Mouse (Mus musculus): ENCODE data around the gene Dysf. TPM values are rescaled to one million over a fixed set of nuclear protein-coding genes. Genes with fewer than 3 reads are reported as not detected.
A peak's percentile ranks its signal among the peaks of the same experiment; 100 is the strongest.

Gene Dysf
- total and polyA plus RNA-seq, 3 experiments, result not detected

DNA sequence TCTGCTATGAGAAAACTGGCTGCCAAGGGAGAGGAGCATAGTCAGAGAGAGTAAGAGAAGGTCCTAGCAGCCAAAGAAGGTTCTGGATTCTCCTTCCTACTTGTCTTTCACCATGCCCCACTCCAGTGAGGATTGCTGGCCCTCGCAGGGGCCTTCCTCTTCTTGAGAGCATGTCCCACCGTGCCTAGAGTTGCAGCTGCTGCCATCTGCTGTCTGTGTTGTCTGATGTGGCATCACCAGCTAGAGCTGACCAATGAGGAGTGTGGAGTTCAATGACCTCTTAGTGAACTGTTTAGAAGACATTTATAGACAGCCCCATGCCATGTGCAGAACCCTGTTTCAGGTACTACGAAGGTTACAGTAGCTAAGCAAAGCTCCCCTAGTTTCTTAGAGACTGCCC, 9.0 kb downstream of the Dysf start:
- H3K27me3 ChIP-seq (ENCODE audit: control insufficient read depth in 1 of 2, insufficient read depth in 2 of 2, low read length in 2 of 2), result no peaks in the 10 kb centered on the region
- no peak overlapping the region for H3K9ac ChIP-seq (ENCODE audit: control insufficient read depth, low read depth, low read length, poor library complexity, severe bottlenecking)
- H3K79me2 ChIP-seq (ENCODE audit: control insufficient read depth, insufficient read depth, low read length, poor library complexity), result no peaks in the 10 kb centered on the region
- DNase-seq (ENCODE audit: low read depth, low spot score), result no peak
- no peaks in the 10 kb centered on the region for H3K4me1 ChIP-seq (ENCODE audit: control insufficient read depth in 1 of 2, insufficient read depth in 2 of 2, low read length in 2 of 2)
- H3K36me3 ChIP-seq (ENCODE audit: control insufficient read depth in 1 of 2, insufficient read depth in 2 of 2, low read length in 2 of 2), result no peaks in the 10 kb centered on the region
- TF ChIP-seq CTCF (IDR thresholded peaks at IDR 0.05 in 2 of 3, conservative IDR thresholded peaks at IDR 0.05 in 1 of 3; ENCODE audit: control insufficient read depth in 1 of 3, insufficient read depth in 1 of 3, low read depth in 2 of 3, low read length in 3 of 3, poor library complexity in 1 of 3, severe bottlenecking in 1 of 3), result peak in 2 of 3 experiments; percentile 12 to 19; a peak in 1 of 6 replicates
- TF ChIP-seq E2F4 (IDR thresholded peaks at IDR 0.05; ENCODE audit: borderline replicate concordance, low read depth, low read length), result no peak
- TF ChIP-seq SMC3 (IDR thresholded peaks at IDR 0.05; ENCODE audit: low read depth, low read length), result peak; percentile 34
- no peak overlapping the region for H3K27ac ChIP-seq (ENCODE audit: control insufficient read depth, low read depth, low read length)
- no peaks in the 10 kb centered on the region for H3K9me3 ChIP-seq (replicated peaks; ENCODE audit: insufficient read depth, low read length)
- H3K4me3 ChIP-seq (ENCODE audit: control insufficient read depth in 1 of 2, insufficient read depth in 1 of 2, low read depth in 2 of 2, low read length in 2 of 2), result no peak overlapping the region

DNA sequence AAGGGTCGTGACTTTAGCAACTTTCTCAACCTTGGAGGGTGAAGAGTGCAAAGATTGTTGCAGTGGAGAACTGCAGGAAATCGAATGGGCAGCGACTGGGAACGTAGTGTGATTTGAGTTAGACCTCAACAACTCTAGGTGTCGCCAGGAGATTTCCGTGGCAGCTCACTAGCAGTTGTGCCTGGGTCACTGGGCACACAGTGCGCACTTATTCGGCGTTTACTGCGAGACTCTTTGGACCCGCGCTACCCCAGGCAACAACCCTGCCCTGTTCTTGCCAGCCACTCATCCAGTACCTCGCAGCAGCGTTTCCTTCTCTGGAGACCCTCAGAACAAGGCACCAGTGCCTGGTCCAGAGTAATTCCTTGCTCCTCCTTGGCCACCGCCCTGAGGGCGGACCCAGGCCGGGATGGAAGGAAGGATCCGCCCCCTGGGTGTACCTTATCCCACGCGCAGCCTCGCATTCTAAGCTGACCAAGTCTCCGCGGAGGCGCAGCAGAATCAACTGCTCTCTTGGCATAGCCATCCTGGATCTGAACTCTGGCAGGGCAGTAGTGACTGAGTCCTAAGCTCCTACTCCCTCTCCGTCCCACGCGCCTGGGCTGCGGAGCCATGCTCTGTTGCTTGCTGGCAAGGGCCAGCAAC, 10.6 kb downstream of the Dysf start:
- Histone ChIP-seq H3K27ac (ENCODE audit: control insufficient read depth, low read depth, low read length) (no peak overlapping the region), H3K36me3 (ENCODE audit: control insufficient read depth in 1 of 2, insufficient read depth in 2 of 2, low read length in 2 of 2) (no peaks in the 10 kb centered on the region), H3K27me3 (ENCODE audit: control insufficient read depth in 1 of 2, insufficient read depth in 2 of 2, low read length in 2 of 2) (no peaks in the 10 kb centered on the region), H3K9me3 (replicated peaks; ENCODE audit: insufficient read depth, low read length) (no peaks in the 10 kb centered on the region), H3K79me2 (ENCODE audit: control insufficient read depth, insufficient read depth, low read length, poor library complexity) (no peaks in the 10 kb centered on the region), H3K4me1 (ENCODE audit: control insufficient read depth in 1 of 2, insufficient read depth in 2 of 2, low read length in 2 of 2) (no peaks in the 10 kb centered on the region), H3K4me3 (ENCODE audit: control insufficient read depth in 1 of 2, insufficient read depth in 1 of 2, low read depth in 2 of 2, low read length in 2 of 2) (no peak overlapping the region), H3K9ac (ENCODE audit: control insufficient read depth, low read depth, low read length, poor library complexity, severe bottlenecking) (no peak overlapping the region)
- DNase-seq (ENCODE audit: low read depth, low spot score), result no peak
- TF ChIP-seq CHD2 (IDR thresholded peaks at IDR 0.05; ENCODE audit: low read length), result no peak
- TF ChIP-seq ZMIZ1 (IDR thresholded peaks at IDR 0.05; ENCODE audit: low read depth, low read length), result no peak
- no peak for TF ChIP-seq NELFE (IDR thresholded peaks at IDR 0.05; ENCODE audit: low read depth, low read length)
- no peak for TF ChIP-seq GATA1 (IDR thresholded peaks at IDR 0.05; ENCODE audit: low read depth, low read length)
- no peak for TF ChIP-seq HCFC1 (IDR thresholded peaks at IDR 0.05; ENCODE audit: low read depth, low read length)
- TF ChIP-seq ELF1 (IDR thresholded peaks at IDR 0.05; ENCODE audit: low read depth, low read length), result no peak
- TF ChIP-seq UBTF (IDR thresholded peaks at IDR 0.05; ENCODE audit: borderline replicate concordance, insufficient read depth, low read depth, low read length), result no peak
- no peak for TF ChIP-seq TCF12 (IDR thresholded peaks at IDR 0.05; ENCODE audit: low read depth, low read length)
- no peak for TF ChIP-seq USF2 (IDR thresholded peaks at IDR 0.05; ENCODE audit: borderline replicate concordance in 1 of 2, insufficient read depth in 1 of 2, low read depth in 1 of 2, low read length in 2 of 2)
- no peak for TF ChIP-seq CTCF (IDR thresholded peaks at IDR 0.05 in 2 of 3, conservative IDR thresholded peaks at IDR 0.05 in 1 of 3; ENCODE audit: control insufficient read depth in 1 of 3, insufficient read depth in 1 of 3, low read depth in 2 of 3, low read length in 3 of 3, poor library complexity in 1 of 3, severe bottlenecking in 1 of 3)
- TF ChIP-seq MAZ (IDR thresholded peaks at IDR 0.05; ENCODE audit: low read depth, low read length), result no peak
- no peak for TF ChIP-seq MYB (IDR thresholded peaks at IDR 0.05; ENCODE audit: low read depth, low read length)
